Mouse (Mus musculus): ENCODE data around the gene Asphd1. TPM values are rescaled to one million over a fixed set of nuclear protein-coding genes. Genes with fewer than 3 reads are reported as not detected.

The Asphd1 gene
- polyA plus RNA-seq, 1 experiment = 0.07 TPM

DNA sequence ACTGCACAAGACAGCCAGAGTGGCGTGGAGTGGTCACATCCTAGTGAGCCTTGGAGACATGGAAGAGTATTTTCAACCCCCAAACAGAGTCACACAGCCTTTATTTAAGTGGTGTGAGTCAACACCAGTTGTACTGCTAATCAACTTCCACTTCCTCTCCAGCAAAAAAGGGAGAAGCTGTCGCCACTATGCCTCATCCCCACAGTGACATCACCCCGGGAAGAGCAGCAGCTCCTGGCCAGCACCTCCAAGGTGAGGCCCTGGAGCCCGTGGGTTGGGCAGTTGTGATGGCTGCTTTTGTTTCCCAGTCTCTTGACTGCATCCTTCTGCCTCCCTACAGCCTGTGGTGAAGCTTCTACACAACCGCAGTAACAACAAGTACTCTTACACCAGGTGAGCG is 8.2 kb downstream of the Asphd1 start:
- no peak overlapping the region for H3K4me3 ChIP-seq (ENCODE audit: insufficient read depth, poor library complexity, severe bottlenecking)
- H3K79me2 ChIP-seq (ENCODE audit: control insufficient read depth, insufficient read depth) = no peaks in the 10 kb centered on the region
- no peaks in the 10 kb centered on the region for H3K27me3 ChIP-seq (ENCODE audit: control insufficient read depth, insufficient read depth, insufficient read length)
- no peaks in the 10 kb centered on the region for H3K79me3 ChIP-seq (ENCODE audit: low read depth)
- no peak for TF ChIP-seq CEBPB (IDR thresholded peaks at IDR 0.05; ENCODE audit: low read depth)
- TF ChIP-seq MYOD1 (IDR thresholded peaks at IDR 0.05; ENCODE audit: control insufficient read depth, insufficient read length, low read depth) = no peak
- TF ChIP-seq CTCF (IDR thresholded peaks at IDR 0.05; ENCODE audit: control insufficient read depth, insufficient read depth, insufficient read length) = no peak
- no peak for TF ChIP-seq MYOG (IDR thresholded peaks at IDR 0.05; ENCODE audit: control insufficient read depth, extremely low read depth, insufficient read length)
- TF ChIP-seq USF1 (IDR thresholded peaks at IDR 0.05; ENCODE audit: low read depth) = no peak
- no peak for TF ChIP-seq FOSL1 (IDR thresholded peaks at IDR 0.05; ENCODE audit: insufficient read depth, low read length, poor library complexity, severe bottlenecking)
- TF ChIP-seq MAX (IDR thresholded peaks at IDR 0.05) = no peak
- H3K36me3 ChIP-seq (ENCODE audit: control insufficient read depth, insufficient read depth) = peaks cover 13% of the 10 kb centered on the region
- no peak overlapping the region for H3ac ChIP-seq (ENCODE audit: control insufficient read depth, insufficient read length, low read depth)

DNA sequence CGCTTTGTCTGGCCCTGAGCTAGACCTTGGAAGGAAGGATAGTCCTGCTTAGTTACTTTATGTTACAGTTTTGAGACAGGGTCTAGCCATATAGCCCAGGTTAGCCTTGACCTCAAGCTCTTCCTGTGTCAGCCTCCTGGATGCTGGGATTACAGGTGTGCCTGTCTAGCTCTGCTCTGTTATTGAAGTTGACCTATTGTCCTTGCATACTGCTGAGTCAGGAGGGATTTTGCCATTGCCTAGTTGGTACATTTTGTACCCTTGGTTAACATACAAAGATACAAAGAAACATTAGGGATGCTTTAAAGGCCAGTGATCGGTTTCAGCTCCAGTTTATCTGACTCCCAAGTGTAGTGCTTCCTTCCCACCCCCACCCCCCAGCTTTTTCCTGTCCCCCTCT is 16.7 kb downstream of the Asphd1 start:
- H3K4me3 ChIP-seq (ENCODE audit: insufficient read depth, poor library complexity, severe bottlenecking) = no peak overlapping the region
- H3ac ChIP-seq (ENCODE audit: control insufficient read depth, insufficient read length, low read depth) = no peak overlapping the region
- H3K79me2 ChIP-seq (ENCODE audit: control insufficient read depth, insufficient read depth) = peaks cover 13% of the 10 kb centered on the region
- H3K27me3 ChIP-seq (ENCODE audit: control insufficient read depth, insufficient read depth, insufficient read length) = no peaks in the 10 kb centered on the region
- H3K36me3 ChIP-seq (ENCODE audit: control insufficient read depth, insufficient read depth) = peaks cover 22% of the 10 kb centered on the region
- no peaks in the 10 kb centered on the region for H3K79me3 ChIP-seq (ENCODE audit: low read depth)
- TF ChIP-seq CEBPB (IDR thresholded peaks at IDR 0.05; ENCODE audit: low read depth) (no peak), USF1 (IDR thresholded peaks at IDR 0.05; ENCODE audit: low read depth) (no peak), MYOD1 (IDR thresholded peaks at IDR 0.05; ENCODE audit: control insufficient read depth, insufficient read length, low read depth) (no peak), FOSL1 (IDR thresholded peaks at IDR 0.05; ENCODE audit: insufficient read depth, low read length, poor library complexity, severe bottlenecking) (no peak), MAX (IDR thresholded peaks at IDR 0.05) (no peak), MYOG (IDR thresholded peaks at IDR 0.05; ENCODE audit: control insufficient read depth, extremely low read depth, insufficient read length) (no peak), CTCF (IDR thresholded peaks at IDR 0.05; ENCODE audit: control insufficient read depth, insufficient read depth, insufficient read length) (no peak)

GRCm38 (mm10) chr7:126929046-126929445 is 20.3 kb downstream of the Asphd1 start:
- Histone ChIP-seq H3ac (ENCODE audit: control insufficient read depth, insufficient read length, low read depth) (peak overlapping the region; percentile 95), H3K79me2 (ENCODE audit: control insufficient read depth, insufficient read depth) (peaks cover 13% of the 10 kb centered on the region), H3K4me3 (ENCODE audit: insufficient read depth, poor library complexity, severe bottlenecking) (peak overlapping the region; percentile 60), H3K36me3 (ENCODE audit: control insufficient read depth, insufficient read depth) (peaks cover 13% of the 10 kb centered on the region), H3K27me3 (ENCODE audit: control insufficient read depth, insufficient read depth, insufficient read length) (no peaks in the 10 kb centered on the region), H3K79me3 (ENCODE audit: low read depth) (no peaks in the 10 kb centered on the region)
- TF ChIP-seq MYOD1 (IDR thresholded peaks at IDR 0.05; ENCODE audit: control insufficient read depth, insufficient read length, low read depth) = no peak
- TF ChIP-seq CEBPB (IDR thresholded peaks at IDR 0.05; ENCODE audit: low read depth) = no peak
- no peak for TF ChIP-seq FOSL1 (IDR thresholded peaks at IDR 0.05; ENCODE audit: insufficient read depth, low read length, poor library complexity, severe bottlenecking)
- no peak for TF ChIP-seq USF1 (IDR thresholded peaks at IDR 0.05; ENCODE audit: low read depth)
- TF ChIP-seq MAX (IDR thresholded peaks at IDR 0.05) = no peak

GRCm38 (mm10) chr7:126928384-126929037 is 20.9 kb downstream of the Asphd1 start, which contains the start of gene Kctd13:
Gene Kctd13 (plus strand): TSS chr7:126928879.
- Histone ChIP-seq H3K79me3 (ENCODE audit: low read depth) (no peaks in the 10 kb centered on the region), H3K79me2 (ENCODE audit: control insufficient read depth, insufficient read depth) (peaks cover 13% of the 10 kb centered on the region), H3K4me3 (ENCODE audit: insufficient read depth, poor library complexity, severe bottlenecking) (peak within 1 kb of the TSS; percentile 60), H3K36me3 (ENCODE audit: control insufficient read depth, insufficient read depth) (peaks cover 13% of the 10 kb centered on the region), H3ac (ENCODE audit: control insufficient read depth, insufficient read length, low read depth) (peak within 1 kb of the TSS; percentile 95), H3K27me3 (ENCODE audit: control insufficient read depth, insufficient read depth, insufficient read length) (no peaks in the 10 kb centered on the region)
- TF ChIP-seq MAX (IDR thresholded peaks at IDR 0.05) = peak; percentile 11
- no peak for TF ChIP-seq MYOG (IDR thresholded peaks at IDR 0.05; ENCODE audit: control insufficient read depth, extremely low read depth, insufficient read length)
- TF ChIP-seq FOSL1 (IDR thresholded peaks at IDR 0.05; ENCODE audit: insufficient read depth, low read length, poor library complexity, severe bottlenecking) = no peak
- no peak for TF ChIP-seq MYOD1 (IDR thresholded peaks at IDR 0.05; ENCODE audit: control insufficient read depth, insufficient read length, low read depth)

- Histone ChIP-seq H3ac (ENCODE audit: control insufficient read depth, insufficient read length, low read depth) (no peak overlapping the region), H3K36me3 (ENCODE audit: control insufficient read depth, insufficient read depth) (peaks cover 5% of the 10 kb centered on the region), H3K79me2 (ENCODE audit: control insufficient read depth, insufficient read depth) (peaks cover 13% of the 10 kb centered on the region), H3K4me3 (ENCODE audit: insufficient read depth, poor library complexity, severe bottlenecking) (no peak overlapping the region), H3K79me3 (ENCODE audit: low read depth) (no peaks in the 10 kb centered on the region), H3K27me3 (ENCODE audit: control insufficient read depth, insufficient read depth, insufficient read length) (no peaks in the 10 kb centered on the region)
- TF ChIP-seq MAX (IDR thresholded peaks at IDR 0.05) = no peak
- TF ChIP-seq USF1 (IDR thresholded peaks at IDR 0.05; ENCODE audit: low read depth) = no peak
- TF ChIP-seq MYOG (IDR thresholded peaks at IDR 0.05; ENCODE audit: control insufficient read depth, extremely low read depth, insufficient read length) = no peak
- TF ChIP-seq CTCF (IDR thresholded peaks at IDR 0.05; ENCODE audit: control insufficient read depth, insufficient read depth, insufficient read length) = no peak
- no peak for TF ChIP-seq CEBPB (IDR thresholded peaks at IDR 0.05; ENCODE audit: low read depth)
- TF ChIP-seq FOSL1 (IDR thresholded peaks at IDR 0.05; ENCODE audit: insufficient read depth, low read length, poor library complexity, severe bottlenecking) = no peak
- TF ChIP-seq MYOD1 (IDR thresholded peaks at IDR 0.05; ENCODE audit: control insufficient read depth, insufficient read length, low read depth) = no peak
Observed at GRCm38 (mm10) chr7:126926299-126926698, 23.1 kb downstream of the Asphd1 start.

DNA sequence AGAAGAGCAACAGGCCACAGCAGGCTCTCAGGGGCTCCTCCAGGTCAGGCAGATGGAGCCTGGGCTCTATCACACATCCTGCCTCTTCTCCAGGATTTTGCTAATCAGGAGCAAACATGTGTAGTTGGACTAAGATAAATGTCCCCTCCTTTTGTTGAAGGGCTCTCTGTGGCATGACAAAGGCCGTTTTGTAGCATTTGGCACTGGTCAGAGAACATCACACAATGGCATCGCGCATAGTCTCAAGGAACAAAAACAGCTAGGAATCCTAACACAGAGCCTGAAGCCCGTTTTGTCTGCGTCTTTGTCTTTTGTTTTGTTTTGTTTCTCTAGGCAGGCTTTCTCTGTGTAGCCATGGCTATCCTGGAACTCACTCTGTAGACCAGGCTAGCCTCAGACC is 25.4 kb downstream of the Asphd1 start:
- Histone ChIP-seq H3K4me3 (ENCODE audit: insufficient read depth, poor library complexity, severe bottlenecking) (no peak overlapping the region), H3K27me3 (ENCODE audit: control insufficient read depth, insufficient read depth, insufficient read length) (peaks cover 3% of the 10 kb centered on the region), H3K79me3 (ENCODE audit: low read depth) (no peaks in the 10 kb centered on the region), H3ac (ENCODE audit: control insufficient read depth, insufficient read length, low read depth) (no peak overlapping the region), H3K36me3 (ENCODE audit: control insufficient read depth, insufficient read depth) (no peaks in the 10 kb centered on the region), H3K79me2 (ENCODE audit: control insufficient read depth, insufficient read depth) (peaks cover 2% of the 10 kb centered on the region)
- TF ChIP-seq CTCF (IDR thresholded peaks at IDR 0.05; ENCODE audit: control insufficient read depth, insufficient read depth, insufficient read length) (no peak), FOSL1 (IDR thresholded peaks at IDR 0.05; ENCODE audit: insufficient read depth, low read length, poor library complexity, severe bottlenecking) (no peak), MAX (IDR thresholded peaks at IDR 0.05) (no peak), USF1 (IDR thresholded peaks at IDR 0.05; ENCODE audit: low read depth) (no peak), CEBPB (IDR thresholded peaks at IDR 0.05; ENCODE audit: low read depth) (no peak), MYOG (IDR thresholded peaks at IDR 0.05; ENCODE audit: control insufficient read depth, extremely low read depth, insufficient read length) (no peak), MYOD1 (IDR thresholded peaks at IDR 0.05; ENCODE audit: control insufficient read depth, insufficient read length, low read depth) (no peak)

Measured in C2C12 (cell line).